Mouse (Mus musculus): ENCODE results near the gene Phospho1.
A peak's percentile ranks its signal among the peaks of the same experiment; 100 is the strongest.
"Not testable (repeated sequence)": the region's sequence is repeated elsewhere in the genome, so short reads cannot be mapped to it uniquely, and the experiment has no call there.

Gene Phospho1

DNA sequence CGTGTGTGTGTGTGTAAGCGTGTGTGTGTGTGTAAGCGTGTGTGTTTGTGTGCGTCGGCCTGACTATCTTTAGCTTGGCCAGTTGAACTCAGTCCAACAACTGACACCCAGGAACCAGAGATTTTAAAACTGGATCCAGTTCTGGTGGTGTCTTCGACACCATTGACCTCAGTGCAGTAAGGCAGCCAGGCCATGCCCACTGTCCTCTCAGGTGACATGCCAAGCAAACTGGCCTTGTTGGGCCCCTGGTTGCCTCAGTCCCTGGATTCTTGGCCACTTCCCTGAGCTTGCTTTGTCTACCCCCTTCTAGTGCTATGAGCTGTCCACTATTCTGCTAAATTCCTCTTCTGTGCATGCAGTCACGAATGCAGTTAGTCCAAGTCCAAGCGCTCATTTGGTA is 37.1 kb downstream of the Phospho1 start:
- no peak for DNase-seq

DNA sequence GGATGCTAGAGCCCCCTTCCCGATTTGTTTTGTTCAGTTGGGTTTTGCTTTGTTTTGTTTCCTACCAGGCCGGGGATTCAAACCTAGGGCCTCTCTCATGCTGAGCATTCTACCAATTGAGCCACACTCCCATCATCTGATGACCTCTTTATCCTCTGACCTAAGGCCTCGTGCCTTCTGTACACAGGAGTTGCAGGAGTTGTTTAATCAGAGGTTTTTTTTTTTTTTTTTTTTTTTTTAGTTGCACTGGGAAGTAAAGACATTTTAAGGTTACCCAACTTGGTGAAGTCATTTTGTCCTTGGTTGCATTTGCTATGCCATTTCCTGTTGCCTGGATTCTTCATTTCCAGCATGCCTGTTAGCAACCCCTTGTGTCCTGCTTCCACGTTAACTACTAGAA is 45.1 kb downstream of the Phospho1 start:
- no peak for DNase-seq

GRCm38 (mm10) chr11:95869918-95870470 is 45.7 kb downstream of the Phospho1 start:
- no peak for DNase-seq

DNA sequence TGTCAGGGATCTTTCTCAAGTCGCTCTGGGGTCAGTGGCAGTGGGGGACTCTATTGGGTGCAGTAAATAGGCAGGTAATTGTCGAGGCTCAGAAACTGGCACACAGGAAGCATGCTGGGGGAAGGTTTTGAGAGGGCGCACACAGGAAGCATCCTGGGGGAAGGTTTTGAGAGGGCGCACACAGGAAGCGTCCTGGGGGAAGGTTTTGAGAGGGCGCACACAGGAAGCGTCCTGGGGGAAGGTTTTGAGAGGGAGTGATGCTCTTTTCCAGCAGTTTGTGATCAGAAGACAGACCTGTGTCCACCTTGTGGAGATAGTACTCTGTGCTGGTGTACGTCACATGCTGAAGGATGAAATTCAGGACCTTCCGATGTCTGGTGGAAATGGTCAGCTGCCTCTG is 51.5 kb downstream of the Phospho1 start:
- DNase-seq: peak in 1 of 2 experiments; percentile 13

GRCm38 (mm10) chr11:95876296-95876695 is 52.0 kb downstream of the Phospho1 start:
- DNase-seq: peak; percentile 85 to 88

DNA sequence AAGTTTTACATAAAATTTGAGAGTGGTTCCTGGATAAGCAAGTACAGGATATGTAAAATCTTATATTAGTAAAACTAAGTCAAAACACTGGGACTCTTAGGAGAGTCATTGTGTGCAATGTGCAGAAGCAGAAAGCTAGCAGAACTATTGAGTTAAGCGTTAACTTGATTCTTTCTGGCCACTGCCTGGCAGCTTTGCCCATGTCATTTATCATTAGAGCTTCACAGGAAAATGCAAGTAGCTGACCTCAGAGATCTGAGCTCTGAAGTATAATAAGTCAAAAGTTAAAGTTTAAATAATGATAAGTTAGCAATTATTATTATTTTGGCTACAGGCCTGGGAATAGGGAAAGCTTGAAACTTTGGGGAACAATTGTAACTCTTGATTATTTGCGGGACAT is 55.6 kb downstream of the Phospho1 start:
- not testable (repeated sequence) for DNase-seq
